Mouse (Mus musculus) left cerebral cortex, adult 8-10 months (tissue): Measurements from ENCODE around the gene Bola3. TPM values are rescaled to one million over a fixed set of nuclear protein-coding genes. Genes with fewer than 3 reads are reported as not detected.
"Not testable (repeated sequence)": the region's sequence is repeated elsewhere in the genome, so short reads cannot be mapped to it uniquely, and the experiment has no call there.

Source experiments
- DNase-seq, 2 experiments: peaks; one replicate each; pipeline ENCODE4 v3.0.0; 2022; ENCODE audit warnings: low spot score in 2 of 2
- total RNA-seq, 4 experiments: library from RNA; stranded (reverse); gene quantifications; 2 replicates each; pipeline ENCODE4 v1.2.4; 2022

Gene Bola3
- 10 to 100 TPM; 34.5 to 61.7 (median 53.5) TPM for total RNA-seq

DNA sequence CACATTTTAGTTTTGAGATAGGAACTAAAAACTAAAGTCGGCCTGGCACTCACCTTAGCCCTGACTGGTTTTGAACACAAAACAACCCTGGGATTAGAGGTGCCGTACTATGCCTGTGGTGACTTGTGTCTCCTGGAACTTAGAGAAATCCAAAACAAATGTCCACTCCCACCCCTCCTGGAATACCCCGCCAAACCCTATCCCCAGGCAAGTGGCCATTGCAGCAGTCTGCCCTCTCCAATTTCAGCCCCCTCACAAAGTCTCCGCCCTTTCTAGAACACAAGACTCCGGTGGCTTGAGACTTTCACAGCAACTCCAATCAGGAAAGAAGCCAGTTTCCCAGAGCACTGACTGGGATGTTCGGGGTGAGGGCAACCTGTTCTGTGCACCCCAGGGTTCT, at the start of gene Bola3:
TSS of gene Bola3 (plus strand) at position 275 of the 400 bp plus-strand sequence.
- no peak for DNase-seq

DNA sequence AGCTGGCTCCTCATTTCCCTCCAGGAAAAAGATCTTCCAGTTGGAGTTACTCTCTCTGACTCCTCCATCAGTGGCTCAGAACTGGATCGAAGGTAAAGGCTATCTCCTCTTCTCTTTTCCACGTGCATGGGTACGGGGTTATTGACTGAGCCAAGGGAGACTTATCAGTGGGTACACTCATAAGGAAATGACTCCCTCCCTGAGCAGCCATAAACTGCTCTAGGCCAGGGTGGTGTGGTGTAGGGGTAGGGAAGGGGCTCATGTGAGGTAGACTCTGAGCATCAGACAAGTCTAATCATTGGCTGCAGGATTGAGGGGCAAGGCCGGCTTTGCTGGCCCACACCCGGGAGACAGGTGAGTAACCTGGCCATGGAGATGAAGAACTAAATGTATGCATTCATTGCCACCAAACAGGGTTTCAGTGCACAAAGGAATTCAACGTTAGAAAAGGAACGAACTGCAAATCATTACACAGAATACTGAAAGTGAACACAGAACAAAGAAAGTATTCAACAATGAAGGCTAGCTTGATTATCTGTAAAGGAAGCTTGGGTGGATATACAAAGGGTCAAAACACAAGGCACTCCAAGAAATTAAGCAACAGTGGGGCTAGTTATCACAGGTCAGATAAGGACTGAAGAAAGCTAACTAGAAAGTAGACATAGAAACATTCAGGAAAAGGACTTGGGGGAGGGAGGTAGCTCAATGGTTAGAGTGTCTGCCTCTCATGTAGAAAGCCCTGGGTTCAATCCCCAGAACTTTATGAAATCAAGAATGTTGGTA, 48.3 kb upstream of the Bola3 start:
- DNase-seq, result no peak

GRCm38 (mm10) chr6:83301294-83301693, 47.7 kb upstream of the Bola3 start:
- no peak for DNase-seq

GRCm38 (mm10) chr6:83302264-83302663, 46.7 kb upstream of the Bola3 start:
- DNase-seq, result no peak

DNA sequence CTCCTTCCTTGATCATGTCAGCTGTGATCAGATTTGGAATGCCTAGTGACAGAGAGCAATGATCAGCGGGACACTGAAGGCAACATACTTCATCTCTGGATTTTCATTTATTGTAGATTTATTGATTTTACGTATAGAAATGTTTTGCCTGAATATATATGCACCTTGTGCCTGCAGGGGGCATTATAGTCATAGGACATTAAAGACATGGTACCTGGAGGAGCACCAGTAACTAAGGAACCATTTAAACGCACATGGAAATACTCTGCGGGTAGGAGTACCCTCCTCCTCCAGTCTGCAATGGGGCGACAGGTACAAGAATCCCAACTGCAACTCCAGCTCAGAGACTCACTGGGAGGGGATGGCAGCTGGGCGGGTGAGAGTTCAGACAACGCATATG, 39.9 kb upstream of the Bola3 start:
- no peak for DNase-seq

- DNase-seq, result no peak
These were observed 37.7 kb upstream of the Bola3 start for GRCm38 (mm10) chr6:83311206-83311605.

DNA sequence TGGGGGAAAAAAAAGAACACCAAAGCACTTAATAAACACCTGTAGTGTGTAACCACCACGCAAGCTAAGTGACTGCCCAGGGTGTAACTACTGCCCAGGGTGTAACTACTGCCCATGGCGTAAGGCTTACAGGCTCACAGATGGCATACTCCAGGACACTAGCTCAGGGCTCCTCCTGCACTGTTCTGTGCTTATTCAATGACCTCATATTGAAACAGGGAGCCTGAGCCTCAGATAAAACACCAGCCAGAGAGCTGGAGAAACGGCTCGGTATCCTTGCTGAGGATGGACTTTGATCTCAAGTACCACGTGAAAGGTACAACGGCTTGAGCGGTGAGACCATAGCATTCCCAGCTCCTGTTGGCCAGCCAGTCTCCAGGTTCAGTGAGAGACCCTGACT, 36.9 kb upstream of the Bola3 start:
- DNase-seq, result no peak

- no peak for DNase-seq
These were observed 36.4 kb upstream of the Bola3 start for GRCm38 (mm10) chr6:83312514-83312913.

GRCm38 (mm10) chr6:83315293-83315692, 33.7 kb upstream of the Bola3 start:
- DNase-seq, result no peak

GRCm38 (mm10) chr6:83316022-83316421, 32.9 kb upstream of the Bola3 start:
- no peak for DNase-seq

GRCm38 (mm10) chr6:83317108-83317741, 31.7 kb upstream of the Bola3 start:
- peak; percentile 76 to 92 for DNase-seq

GRCm38 (mm10) chr6:83321927-83322326, 27.0 kb upstream of the Bola3 start:
- DNase-seq, result no peak

DNA sequence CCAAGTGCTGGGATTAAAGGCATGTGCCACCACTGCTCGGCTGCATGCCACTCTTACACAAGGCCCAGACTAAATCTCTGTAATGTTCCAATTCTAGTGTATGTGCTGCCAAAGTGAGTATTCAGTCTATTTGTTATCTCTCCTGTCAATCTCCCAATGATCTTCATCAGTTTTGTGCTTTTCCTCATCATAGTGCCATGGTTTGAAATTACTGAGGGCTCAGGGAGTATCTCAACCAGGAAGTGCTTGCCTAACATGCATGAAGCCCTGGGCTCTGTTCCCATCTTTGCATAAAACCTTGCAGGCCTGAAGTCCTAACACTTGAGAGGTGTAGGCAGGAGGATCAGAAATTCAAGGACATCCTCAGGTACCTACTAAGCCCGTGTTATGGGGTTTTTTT, 26.2 kb upstream of the Bola3 start:
- no peak for DNase-seq

DNA sequence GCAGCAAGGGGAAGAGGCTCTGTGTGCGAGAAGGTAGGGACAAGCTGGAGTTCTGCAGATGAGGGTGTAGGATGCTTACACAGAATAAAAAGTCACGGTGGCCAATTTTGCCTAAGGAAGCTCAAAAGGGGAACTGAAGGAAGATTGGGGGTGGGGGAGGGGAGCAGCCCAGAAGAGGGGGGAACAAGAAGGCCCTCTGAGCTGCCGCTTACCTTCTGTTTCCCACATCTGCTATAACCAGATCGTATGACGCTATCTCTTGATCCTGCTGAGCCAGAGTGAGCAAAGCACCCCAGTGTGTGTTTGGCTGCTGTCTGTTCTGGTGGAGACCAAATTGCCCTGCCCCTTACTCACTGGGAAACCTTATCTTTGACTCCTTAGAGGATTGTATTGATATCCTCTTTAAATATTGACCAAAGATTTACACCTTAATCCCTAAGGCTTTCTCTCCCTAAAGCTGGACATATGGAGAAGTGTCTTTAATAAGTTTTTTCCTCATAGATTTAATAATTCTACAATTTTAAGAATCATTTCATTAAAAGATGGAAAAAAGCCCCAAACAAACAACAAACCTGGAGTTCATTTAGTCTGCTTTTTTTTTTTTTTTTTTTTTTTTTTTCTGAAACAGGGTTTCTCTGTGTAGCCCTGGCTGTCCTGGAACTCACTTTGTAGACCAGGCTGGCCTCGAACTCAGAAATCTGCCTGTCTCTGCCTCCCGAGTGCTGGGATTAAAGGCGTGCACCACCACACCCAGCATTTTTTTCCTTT, 25.1 kb upstream of the Bola3 start:
- no peak for DNase-seq

- peak; percentile 86 to 93 for DNase-seq
These were observed 23.2 kb upstream of the Bola3 start, which contains the start of the genes Mthfd2 and Mob1a for GRCm38 (mm10) chr6:83325525-83326393. Mthfd2 (minus strand) TSS chr6:83325908. Mob1a (plus strand) TSS chr6:83326016.

DNA sequence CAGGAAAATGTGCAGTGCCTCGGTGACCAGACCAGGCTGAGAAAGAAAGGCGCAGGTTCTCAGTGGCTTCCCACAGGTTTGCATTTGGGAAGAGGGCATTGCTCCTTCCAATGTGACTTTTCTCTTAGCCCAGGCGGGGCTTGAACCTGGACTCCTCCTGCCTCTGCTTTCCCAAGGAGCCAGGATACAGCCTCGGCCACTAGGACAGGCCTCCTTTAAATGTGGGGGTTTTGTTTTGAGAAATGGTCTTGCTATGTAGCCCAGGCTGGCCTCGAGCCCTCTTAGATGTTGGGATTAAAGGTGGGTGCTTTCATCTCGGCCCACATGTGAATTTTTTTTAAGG, 22.6 kb upstream of the Bola3 start:
- DNase-seq, result no peak

DNA sequence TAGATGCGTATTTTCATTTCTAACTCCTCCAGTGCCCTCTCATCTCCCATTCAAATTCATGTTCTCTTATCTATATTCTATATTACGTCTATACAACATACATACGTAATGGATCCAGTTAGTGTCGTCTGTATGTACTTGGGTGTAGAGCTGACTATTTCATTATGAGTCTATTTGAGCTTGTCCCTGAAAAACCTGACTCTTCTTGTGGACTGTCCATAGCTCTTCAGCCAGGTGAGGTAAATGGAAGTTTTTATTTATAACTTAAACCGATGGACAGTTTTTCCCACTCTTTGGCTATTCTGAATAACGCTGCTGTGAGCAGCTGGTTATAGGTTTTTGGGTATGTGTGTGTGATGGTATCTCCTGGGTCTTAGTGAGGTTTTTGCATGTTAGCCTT, 22.2 kb upstream of the Bola3 start:
- no peak for DNase-seq

DNA sequence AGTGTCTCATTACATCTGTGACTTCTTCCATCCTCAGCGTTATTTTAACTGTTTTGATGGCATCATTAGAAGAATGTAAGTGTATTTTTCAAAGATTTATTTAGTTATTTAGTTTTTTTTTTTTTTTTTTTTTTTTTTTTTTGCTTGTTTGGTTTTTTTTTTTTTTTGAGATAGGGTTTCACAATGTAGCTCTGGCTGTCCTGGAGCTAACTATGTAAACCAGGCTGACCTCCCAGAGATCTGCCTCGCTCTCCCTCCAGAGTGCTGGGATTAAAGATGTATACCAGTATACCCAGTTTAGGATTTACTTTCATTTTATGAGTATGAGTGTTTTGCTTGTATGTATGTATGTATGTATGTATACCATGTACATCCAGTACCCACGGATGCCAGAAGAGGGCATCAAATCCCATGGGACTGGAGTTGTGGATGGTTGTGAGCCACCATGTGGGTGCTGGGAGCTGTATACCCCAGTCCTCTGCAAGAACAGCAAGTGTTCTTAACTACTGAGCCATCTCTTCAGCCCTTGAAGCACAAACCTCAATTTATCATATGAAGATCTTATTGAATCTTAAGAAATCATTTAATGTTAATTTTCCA, 21.3 kb upstream of the Bola3 start:
- no peak for DNase-seq

DNA sequence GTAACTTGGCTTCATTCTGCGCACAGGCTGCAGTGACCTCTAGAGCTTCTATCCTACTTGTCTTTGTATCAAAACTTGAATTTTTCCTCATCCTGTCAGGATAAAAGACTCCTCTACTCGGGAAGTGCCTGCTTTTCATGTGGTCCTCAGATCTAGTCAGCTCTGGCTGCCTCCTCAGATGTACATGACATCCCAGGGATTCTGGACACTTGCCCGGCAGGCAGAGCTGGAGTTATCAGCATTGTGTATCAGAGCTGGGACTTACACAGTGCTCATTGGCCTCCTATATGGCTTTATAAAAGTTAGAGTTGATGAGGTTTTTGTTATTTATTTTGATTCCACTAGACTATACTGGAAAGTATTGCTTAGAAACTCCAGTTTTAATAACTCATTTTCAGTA, 7.6 kb upstream of the Bola3 start:
- no peak for DNase-seq

DNA sequence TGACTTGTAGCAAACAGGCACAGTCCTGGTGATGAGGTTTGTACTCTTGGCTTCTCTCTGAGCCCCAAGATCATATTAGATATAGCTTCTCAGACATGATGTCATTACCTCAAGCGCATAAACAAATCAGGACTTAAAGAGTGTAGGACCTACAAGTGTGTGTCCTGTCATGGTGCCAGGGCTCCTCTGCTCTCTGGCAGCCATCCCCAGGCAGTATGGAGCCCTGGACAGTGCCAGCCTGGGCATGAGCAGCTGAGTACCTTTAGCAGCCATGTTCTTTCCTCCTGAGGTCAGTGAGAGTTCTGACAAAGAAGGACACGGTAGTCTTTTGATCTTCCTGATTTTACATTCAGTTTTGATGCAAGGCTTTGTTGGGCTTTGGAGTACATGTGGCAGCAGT, 6.0 kb upstream of the Bola3 start:
- DNase-seq, result no peak

DNA sequence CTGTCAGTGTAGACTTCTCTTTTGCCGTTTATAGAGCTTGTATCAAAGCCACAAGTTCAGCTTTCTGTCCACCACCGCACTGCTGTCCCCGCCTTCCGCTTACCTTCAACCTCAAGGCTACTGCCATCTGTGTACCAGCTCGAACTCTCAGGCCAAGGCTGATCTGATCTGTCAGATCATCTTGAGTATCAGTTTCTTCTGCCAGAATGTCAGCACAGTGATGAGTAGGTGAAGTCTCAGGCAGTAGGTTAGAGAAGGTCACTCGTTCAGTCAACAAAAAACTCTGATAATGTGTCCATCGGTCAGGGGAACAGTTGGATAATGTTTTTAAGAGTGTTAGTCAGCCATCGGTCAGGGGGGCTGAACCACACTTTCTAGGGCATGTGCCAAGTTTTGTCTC, 3.7 kb upstream of the Bola3 start:
- DNase-seq, result not testable (repeated sequence)
